Mouse (Mus musculus): ENCODE data around the gene Nkiras2. TPM values are rescaled to one million over a fixed set of nuclear protein-coding genes. Genes with fewer than 3 reads are reported as not detected.
A peak's percentile ranks its signal among the peaks of the same experiment; 100 is the strongest.
"Not testable (repeated sequence)": the region's sequence is repeated elsewhere in the genome, so short reads cannot be mapped to it uniquely, and the experiment has no call there.

The Nkiras2 gene
- polyA plus RNA-seq, 1 experiment from 2014 or later: 111 TPM

DNA sequence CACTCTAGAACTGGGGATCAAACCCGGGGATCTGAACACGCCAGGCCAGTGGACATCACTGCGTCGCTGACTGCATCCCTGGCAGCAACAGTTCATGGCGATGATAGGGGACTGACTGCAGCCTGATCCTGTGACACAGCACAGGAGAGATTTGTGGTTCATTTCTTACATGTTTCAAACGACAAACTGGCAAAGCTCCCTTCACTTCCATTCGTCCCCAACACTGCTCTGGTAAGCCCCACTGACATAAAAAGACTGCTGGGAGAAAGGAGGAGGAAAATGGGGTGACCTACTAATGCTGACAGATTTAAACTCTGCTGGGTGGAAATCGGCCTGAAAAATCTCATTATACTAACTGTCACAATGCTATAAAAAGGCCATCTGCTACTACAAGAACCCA, 15.2 kb upstream of the Nkiras2 start:
- Histone ChIP-seq H3K4me1 (peaks cover 8% of the 10 kb centered on the region), H3K9ac (no peak overlapping the region), H3K36me3 (replicated peaks) (peaks cover 8% of the 10 kb centered on the region), H3K4me2 (no peak overlapping the region), H3K4me3 (no peak overlapping the region), H3K9me3 (no peaks in the 10 kb centered on the region), H3K27me3 (replicated peaks) (no peaks in the 10 kb centered on the region), H3K27ac (no peak overlapping the region)
- 74% methylated on average over 8 of the region's 8 CpGs for WGBS
- ATAC-seq (replicated peaks): no peak

DNA sequence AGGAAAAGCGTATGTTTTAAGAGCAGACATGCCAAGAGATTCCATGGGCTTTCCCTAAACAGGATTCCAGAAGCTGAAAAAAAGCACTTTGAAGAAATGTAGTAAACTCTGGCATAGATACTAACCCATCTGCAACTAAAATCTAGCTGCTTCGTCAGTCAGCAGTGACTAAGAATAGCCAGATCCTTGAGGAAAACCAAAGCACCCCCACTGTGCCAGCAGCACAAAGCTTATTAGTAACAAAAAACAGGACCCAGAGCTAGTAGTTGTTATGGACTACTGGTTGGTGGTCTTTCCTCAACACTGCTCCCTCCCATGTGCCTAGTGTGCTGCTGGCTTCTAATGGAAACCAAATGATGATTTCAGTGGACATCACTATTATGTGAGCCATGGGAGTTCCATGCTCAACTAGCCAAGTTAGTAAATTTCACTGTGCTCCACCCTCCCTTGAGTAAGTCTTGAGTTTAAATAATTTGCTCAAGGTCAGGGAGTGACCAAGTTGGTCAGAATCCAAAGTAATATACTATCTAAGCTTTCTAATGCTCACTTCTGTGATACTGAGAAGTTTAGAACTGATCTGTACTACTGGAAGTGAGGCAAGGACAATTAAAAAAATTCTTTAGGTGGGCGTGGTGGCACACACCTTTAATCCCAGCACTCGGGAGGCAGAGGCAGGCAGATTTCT, 14.6 kb upstream of the Nkiras2 start:
- Histone ChIP-seq H3K9me3 (no peaks in the 10 kb centered on the region), H3K27ac (no peak overlapping the region)
- WGBS: 79% methylated on average over 4 of the region's 4 CpGs

DNA sequence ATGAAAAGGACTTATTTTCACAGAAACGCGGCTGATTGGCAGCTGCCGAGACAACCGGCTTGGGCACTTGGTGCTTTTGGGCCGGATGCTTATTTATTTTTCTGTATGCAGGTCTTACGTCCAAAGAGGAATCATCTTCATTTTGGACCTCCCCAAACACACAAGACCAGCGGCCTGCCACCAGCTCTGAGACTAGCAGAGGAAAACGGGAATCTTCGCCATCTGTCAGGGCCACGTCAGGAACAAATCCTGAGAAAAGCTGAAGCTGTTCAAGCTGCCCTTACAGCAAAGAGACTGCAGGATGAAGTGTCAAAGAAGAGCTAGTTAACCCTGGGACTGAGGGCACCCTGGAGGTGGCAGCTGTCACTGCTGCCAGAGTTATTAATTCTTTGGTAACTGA, 13.6 kb upstream of the Nkiras2 start:
- Histone ChIP-seq H3K4me2 (no peak overlapping the region), H3K9me3 (no peaks in the 10 kb centered on the region), H3K27ac (0 out of 2 replicates have a peak overlapping the region, but pooled peaks have one; percentile 11), H3K4me3 (no peak overlapping the region), H3K27me3 (replicated peaks) (no peaks in the 10 kb centered on the region), H3K9ac (no peak overlapping the region), H3K4me1 (peaks cover 8% of the 10 kb centered on the region), H3K36me3 (replicated peaks) (no peaks in the 10 kb centered on the region)
- no peak for ATAC-seq (replicated peaks)
- WGBS: 79% methylated on average over 10 of the region's 10 CpGs

More for the DNA sequence above, 14.6 kb upstream of the Nkiras2 start:
- Histone ChIP-seq H3K36me3 (replicated peaks) (peaks cover 1% of the 10 kb centered on the region), H3K4me3 (no peak overlapping the region), H3K4me2 (no peak overlapping the region), H3K27me3 (replicated peaks) (no peaks in the 10 kb centered on the region), H3K4me1 (peaks cover 8% of the 10 kb centered on the region), H3K9ac (no peak overlapping the region)
- ATAC-seq (replicated peaks): no peak

DNA sequence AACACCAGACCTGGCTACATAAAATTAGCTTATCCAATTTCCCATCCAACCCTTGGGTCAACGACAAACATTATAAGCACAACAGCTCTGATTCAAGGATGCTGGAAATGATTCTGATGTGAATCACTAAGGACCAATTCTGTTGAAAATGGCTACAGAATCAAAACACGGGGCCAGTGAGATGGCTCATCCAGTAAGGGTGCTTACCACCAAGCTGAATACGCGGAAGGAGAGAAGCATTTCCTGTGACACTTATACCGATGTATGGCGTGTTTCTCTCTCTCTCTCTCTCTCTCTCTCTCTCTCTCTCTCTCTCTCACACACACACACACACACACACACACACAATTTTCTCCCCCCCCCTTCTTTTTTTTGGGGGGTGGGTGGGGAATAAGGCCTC, 11.9 kb upstream of the Nkiras2 start:
- no peak for ATAC-seq (replicated peaks)
- no peak overlapping the region for H3K4me2 ChIP-seq
- peaks cover 3% of the 10 kb centered on the region; the same call in 1 of the 2 replicates for H3K36me3 ChIP-seq (replicated peaks)
- no peak overlapping the region for H3K27ac ChIP-seq
- peaks cover 8% of the 10 kb centered on the region for H3K4me1 ChIP-seq
- 93% methylated on average over 6 of the region's 6 CpGs for WGBS
- no peaks in the 10 kb centered on the region for H3K9me3 ChIP-seq
- H3K9ac ChIP-seq: no peak overlapping the region
- H3K4me3 ChIP-seq: no peak overlapping the region
- no peaks in the 10 kb centered on the region for H3K27me3 ChIP-seq (replicated peaks)

DNA sequence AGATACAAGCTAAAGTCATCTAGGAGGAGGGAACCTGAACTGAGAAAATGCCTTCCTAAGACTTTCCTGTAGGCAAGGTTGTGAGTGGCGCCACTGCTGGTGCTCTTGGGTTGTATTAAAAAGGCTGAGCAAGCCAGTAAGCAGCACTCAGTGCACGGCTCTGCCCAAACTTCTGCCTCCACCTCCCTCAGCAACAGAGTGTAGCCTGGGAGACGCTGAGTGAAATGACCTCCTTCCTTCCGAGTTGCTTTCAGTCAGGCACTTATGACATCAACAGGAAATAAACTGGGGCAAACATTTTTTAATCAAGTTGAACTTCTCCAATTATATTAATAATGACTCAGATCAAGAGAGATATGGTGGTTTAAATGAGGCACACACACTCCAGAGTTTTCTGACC, 10.2 kb upstream of the Nkiras2 start:
- Histone ChIP-seq H3K27ac (no peak overlapping the region), H3K36me3 (replicated peaks) (peaks cover 3% of the 10 kb centered on the region; the same call in 1 of the 2 replicates), H3K4me2 (no peak overlapping the region), H3K4me1 (peaks cover 8% of the 10 kb centered on the region), H3K9me3 (no peaks in the 10 kb centered on the region), H3K27me3 (replicated peaks) (no peaks in the 10 kb centered on the region), H3K4me3 (no peak overlapping the region), H3K9ac (no peak overlapping the region)
- ATAC-seq (replicated peaks): no peak
- 83% methylated on average over 4 of the region's 4 CpGs for WGBS

DNA sequence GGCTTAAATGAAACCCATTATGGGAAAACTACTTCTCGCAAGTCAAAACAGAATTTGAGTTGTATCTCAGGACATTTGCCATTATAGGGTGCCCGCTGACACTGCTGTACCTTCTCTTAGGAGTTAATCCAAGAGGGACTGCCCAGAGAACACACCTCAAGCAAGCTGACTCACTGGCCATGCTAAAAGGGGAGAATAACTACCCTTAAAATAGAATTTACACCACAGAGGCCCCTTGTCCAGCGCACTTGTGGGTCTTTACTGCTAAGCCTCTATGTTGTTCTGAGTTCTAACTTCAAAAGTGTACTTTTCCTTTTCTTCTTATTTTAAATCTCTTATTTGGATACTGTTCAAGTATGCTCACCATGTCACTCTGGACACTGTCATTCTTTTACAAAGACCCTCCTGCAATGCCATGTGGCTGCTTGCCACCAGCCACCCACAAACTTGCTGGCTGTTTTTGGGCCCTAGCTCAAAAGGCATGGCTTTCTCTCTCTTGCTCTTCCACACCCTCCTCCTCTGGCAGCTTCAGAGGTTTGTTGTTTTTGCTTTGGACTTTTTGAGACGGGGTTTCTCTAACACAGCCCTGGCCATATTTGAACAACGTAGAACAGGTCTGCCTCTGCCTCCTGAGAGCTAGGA, 9.6 kb upstream of the Nkiras2 start:
- H3K27ac ChIP-seq: 0 out of 2 replicates have a peak overlapping the region, but pooled peaks have one; percentile 26
- WGBS: 80% methylated on average over 5 of the region's 5 CpGs
- H3K4me2 ChIP-seq: no peak overlapping the region

DNA sequence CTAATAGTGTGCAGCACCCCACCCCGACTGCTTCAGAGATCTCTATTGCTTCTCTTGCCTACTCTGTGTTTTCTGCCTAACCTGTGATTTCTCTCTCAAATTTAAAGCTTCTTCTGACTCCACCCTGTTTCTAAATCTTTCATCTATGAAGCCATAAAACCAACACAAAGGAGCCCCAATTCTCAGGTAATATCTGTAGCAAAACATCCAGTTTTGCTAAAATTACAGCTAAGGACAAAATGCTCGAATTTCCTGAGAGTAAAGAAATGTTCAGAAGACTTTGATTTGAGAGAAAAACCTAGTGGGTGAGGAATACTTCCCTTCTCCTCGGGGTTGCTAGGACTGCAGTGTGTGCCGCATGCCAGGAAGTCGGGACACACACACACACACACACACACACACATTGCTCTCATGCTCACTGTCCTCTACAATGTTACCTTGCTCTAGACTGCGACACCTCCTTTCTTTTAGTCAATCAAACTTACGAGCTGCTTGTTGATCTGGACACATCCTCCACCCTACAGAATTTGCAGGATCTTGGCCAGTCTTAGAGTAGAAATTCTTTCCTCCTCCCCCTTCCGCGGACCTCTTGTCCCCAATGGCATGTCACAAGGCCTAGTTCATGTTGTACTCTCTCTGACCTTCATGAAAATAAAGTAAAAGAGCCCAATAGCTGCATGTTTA, 8.9 kb upstream of the Nkiras2 start:
- 81% methylated on average over 9 of the region's 9 CpGs for WGBS
- H3K4me3 ChIP-seq: no peak overlapping the region
- H3K36me3 ChIP-seq (replicated peaks): peaks cover 3% of the 10 kb centered on the region; the same call in 1 of the 2 replicates
- no peaks in the 10 kb centered on the region for H3K27me3 ChIP-seq (replicated peaks)
- no peaks in the 10 kb centered on the region for H3K9me3 ChIP-seq
- peaks cover 6% of the 10 kb centered on the region; the same call in 1 of the 2 replicates for H3K4me1 ChIP-seq
- H3K9ac ChIP-seq: no peak overlapping the region
- H3K27ac ChIP-seq: 0 out of 2 replicates have a peak overlapping the region, but pooled peaks have one; percentile 26
- ATAC-seq (replicated peaks): no peak
- no peak overlapping the region for H3K4me2 ChIP-seq

More for the DNA sequence above, 9.6 kb upstream of the Nkiras2 start:
- no peaks in the 10 kb centered on the region for H3K9me3 ChIP-seq
- H3K36me3 ChIP-seq (replicated peaks): peaks cover 3% of the 10 kb centered on the region; the same call in 1 of the 2 replicates
- no peak for ATAC-seq (replicated peaks)
- H3K4me1 ChIP-seq: peaks cover 8% of the 10 kb centered on the region
- no peak overlapping the region for H3K9ac ChIP-seq
- no peak overlapping the region for H3K4me3 ChIP-seq
- no peaks in the 10 kb centered on the region for H3K27me3 ChIP-seq (replicated peaks)

DNA sequence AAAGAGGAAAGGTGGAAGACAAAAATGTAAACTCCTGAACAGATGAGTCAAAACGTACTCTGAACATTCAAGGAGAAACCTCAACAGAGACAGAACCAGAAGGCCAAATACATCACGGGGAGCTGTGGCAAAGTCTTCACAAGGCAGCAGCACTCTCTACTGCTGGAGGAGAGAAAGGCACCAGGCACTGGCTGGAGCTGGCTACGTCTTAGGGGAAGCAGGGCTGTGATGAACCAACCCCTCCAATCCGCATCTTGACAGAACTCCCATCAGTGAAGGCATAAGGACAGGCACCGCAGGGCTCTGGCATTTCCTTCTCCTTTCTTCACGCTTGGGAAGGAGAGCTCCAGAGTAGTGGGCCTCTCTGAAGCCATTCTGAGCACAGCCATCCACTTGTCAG, 7.4 kb upstream of the Nkiras2 start:
- H3K4me2 ChIP-seq: no peak overlapping the region
- no peaks in the 10 kb centered on the region for H3K27me3 ChIP-seq (replicated peaks)
- 91% methylated on average over 6 of the region's 6 CpGs for WGBS
- no peak overlapping the region for H3K9ac ChIP-seq
- H3K27ac ChIP-seq: no peak overlapping the region
- peaks cover 3% of the 10 kb centered on the region; the same call in 1 of the 2 replicates for H3K36me3 ChIP-seq (replicated peaks)
- ATAC-seq (replicated peaks): no peak
- H3K4me1 ChIP-seq: peaks cover 3% of the 10 kb centered on the region; the same call in 1 of the 2 replicates
- H3K9me3 ChIP-seq: no peaks in the 10 kb centered on the region
- H3K4me3 ChIP-seq: no peak overlapping the region

DNA sequence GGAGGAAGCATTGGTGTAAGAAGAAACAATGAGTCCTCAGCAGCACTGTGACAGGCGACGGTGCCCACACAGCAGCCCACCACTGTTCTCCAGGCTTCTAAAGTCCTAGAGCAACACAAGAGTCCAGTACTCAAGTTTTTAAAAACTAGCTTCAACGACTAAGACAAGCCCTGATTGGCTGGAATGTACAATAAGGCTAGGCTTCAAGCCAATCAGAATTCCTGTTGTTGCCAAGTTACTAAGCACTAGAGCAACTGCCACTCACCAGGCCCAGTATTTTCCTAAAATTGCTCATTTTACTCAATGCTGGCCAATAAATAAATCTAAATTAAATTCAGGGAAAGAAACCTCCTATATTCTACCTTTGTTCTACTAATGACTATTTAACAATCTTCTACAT, 5.8 kb upstream of the Nkiras2 start:
- 89% methylated on average over 3 of the region's 3 CpGs for WGBS

DNA sequence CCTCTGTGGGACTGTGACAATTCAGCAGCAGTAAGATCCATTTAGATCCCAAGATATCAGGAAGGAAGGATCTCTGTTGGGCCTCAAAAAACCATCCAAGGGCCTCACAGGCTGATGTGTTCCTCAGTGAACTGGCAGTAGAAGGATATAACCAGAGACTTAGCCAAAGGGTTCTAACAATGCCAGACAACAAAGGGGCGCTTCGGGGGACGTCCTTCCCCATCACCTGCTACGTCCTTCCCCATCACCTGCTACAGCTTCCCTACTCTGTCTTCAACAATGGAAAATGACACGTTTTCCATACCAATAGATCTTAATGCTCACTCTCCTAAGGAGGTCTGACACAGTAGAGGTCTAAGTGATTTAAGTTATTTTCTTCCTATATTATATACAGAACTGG, 2.7 kb upstream of the Nkiras2 start:
- no peak overlapping the region for H3K9ac ChIP-seq
- no peak overlapping the region for H3K4me2 ChIP-seq
- H3K4me1 ChIP-seq: peaks cover 20% of the 10 kb centered on the region
- no peak overlapping the region for H3K27ac ChIP-seq
- peaks cover 3% of the 10 kb centered on the region; the same call in 1 of the 2 replicates for H3K36me3 ChIP-seq (replicated peaks)
- no peak overlapping the region for H3K4me3 ChIP-seq
- ATAC-seq (replicated peaks): no peak
- 86% methylated on average over 5 of the region's 5 CpGs for WGBS
- no peaks in the 10 kb centered on the region for H3K9me3 ChIP-seq
- no peaks in the 10 kb centered on the region for H3K27me3 ChIP-seq (replicated peaks)

More for the DNA sequence above, 5.8 kb upstream of the Nkiras2 start:
- Histone ChIP-seq H3K4me1 (peaks cover 12% of the 10 kb centered on the region), H3K4me2 (no peak overlapping the region), H3K4me3 (no peak overlapping the region), H3K36me3 (replicated peaks) (peaks cover 3% of the 10 kb centered on the region; the same call in 1 of the 2 replicates), H3K27ac (no peak overlapping the region), H3K27me3 (replicated peaks) (no peaks in the 10 kb centered on the region), H3K9me3 (no peaks in the 10 kb centered on the region), H3K9ac (no peak overlapping the region)
- no peak for ATAC-seq (replicated peaks)

DNA sequence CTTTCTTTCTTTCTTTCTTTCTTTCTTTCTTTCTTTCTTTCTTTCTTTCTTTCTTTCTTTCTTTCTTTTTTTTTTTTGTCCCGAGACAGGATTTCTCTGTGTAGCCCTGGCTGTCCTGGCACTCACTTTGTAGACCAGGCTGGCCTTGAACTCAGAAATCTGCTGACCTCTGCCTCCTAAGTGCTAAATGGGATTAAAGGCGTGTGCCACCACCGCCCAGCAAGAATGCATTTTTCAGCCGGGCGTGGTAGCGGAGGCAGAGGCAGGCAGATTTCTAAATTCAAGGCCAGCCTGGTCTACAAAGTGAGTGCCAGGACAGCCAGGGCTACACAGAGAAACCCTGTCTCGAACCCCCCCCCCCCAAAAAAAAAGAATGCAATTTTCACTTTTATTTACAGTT, 2.2 kb upstream of the Nkiras2 start:
- 93% methylated on average over 7 of the region's 7 CpGs for WGBS
- not testable (repeated sequence) for H3K4me3 ChIP-seq; H3K36me3 ChIP-seq (replicated peaks); ATAC-seq (replicated peaks); H3K27ac ChIP-seq; H3K9me3 ChIP-seq; H3K4me2 ChIP-seq; H3K27me3 ChIP-seq (replicated peaks); H3K9ac ChIP-seq
- peaks cover 20% of the 10 kb centered on the region for H3K4me1 ChIP-seq

DNA sequence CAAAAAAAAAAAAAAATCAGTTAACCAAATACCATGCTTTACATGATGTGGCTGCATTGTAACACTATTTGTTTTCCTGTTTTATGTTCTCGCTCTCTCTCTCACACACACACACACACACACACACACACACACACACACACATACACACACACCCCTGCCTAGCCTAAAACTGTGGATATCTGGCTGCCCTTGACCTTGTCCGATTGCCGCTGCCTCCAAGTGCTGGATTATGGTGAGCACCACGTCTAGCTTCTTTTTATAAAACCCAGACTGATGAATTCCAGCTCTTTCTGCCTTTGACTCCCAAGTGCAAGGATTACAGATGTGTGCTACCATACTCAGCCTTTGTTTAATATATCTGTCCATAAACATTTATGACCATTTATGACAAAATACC, 1.6 kb upstream of the Nkiras2 start:
- WGBS: 88% methylated on average over 4 of the region's 4 CpGs
- peak overlapping the region; percentile 69 for H3K4me2 ChIP-seq
- H3K9ac ChIP-seq: no peak overlapping the region
- H3K9me3 ChIP-seq: no peaks in the 10 kb centered on the region
- H3K27ac ChIP-seq: no peak overlapping the region
- H3K4me3 ChIP-seq: peak overlapping the region; percentile 92
- no peak for ATAC-seq (replicated peaks)
- no peaks in the 10 kb centered on the region for H3K27me3 ChIP-seq (replicated peaks)
- H3K36me3 ChIP-seq (replicated peaks): no peaks in the 10 kb centered on the region
- H3K4me1 ChIP-seq: peaks cover 20% of the 10 kb centered on the region
